Mouse (Mus musculus): ENCODE measurements around the gene Ankrd13d.

Gene Ankrd13d

GRCm38 (mm10) chr19:4301735-4302651 is 19.1 kb upstream of the Ankrd13d start:
- in situ Hi-C loops (cut with MboI) = no loop called here

GRCm38 (mm10) chr19:4300852-4301734 is 18.2 kb upstream of the Ankrd13d start:
- in situ Hi-C loops (cut with MboI) = no loop called here

GRCm38 (mm10) chr19:4300271-4300704 is 17.4 kb upstream of the Ankrd13d start:
- in situ Hi-C loops (cut with MboI) = no loop called here

- in situ Hi-C loops (cut with MboI) = no loop called here
Measured at GRCm38 (mm10) chr19:4299574-4300270, 16.8 kb upstream of the Ankrd13d start.

- in situ Hi-C loops (cut with MboI) = no loop called here
Measured at GRCm38 (mm10) chr19:4299126-4299525, 16.2 kb upstream of the Ankrd13d start.

- in situ Hi-C loops (cut with MboI) = no loop called here
Measured at GRCm38 (mm10) chr19:4298322-4299121, 15.6 kb upstream of the Ankrd13d start.

GRCm38 (mm10) chr19:4297851-4298250 is 14.9 kb upstream of the Ankrd13d start:
- in situ Hi-C loops (cut with MboI) = no loop called here

GRCm38 (mm10) chr19:4296611-4297010 is 13.7 kb upstream of the Ankrd13d start:
- in situ Hi-C loops (cut with MboI) = no loop called here

- in situ Hi-C loops (cut with MboI) = no loop called here
Measured at GRCm38 (mm10) chr19:4295391-4295790, 12.5 kb upstream of the Ankrd13d start.

GRCm38 (mm10) chr19:4294381-4295097 is 11.6 kb upstream of the Ankrd13d start:
- in situ Hi-C loops (cut with MboI) = loop anchor here (5.0 kb wide), 1 partner anchor 37 kb away; no protein-coding TSS in a partner anchor

- in situ Hi-C loops (cut with MboI) = loop anchor here (5.0 kb wide), 1 partner anchor 34 kb away; no protein-coding TSS in a partner anchor
Measured at GRCm38 (mm10) chr19:4291161-4291560, 8.2 kb upstream of the Ankrd13d start.

- in situ Hi-C loops (cut with MboI) = loop anchor here (5.0 kb wide), 1 partner anchor 33 kb away; no protein-coding TSS in a partner anchor
Measured at GRCm38 (mm10) chr19:4290749-4291148, 7.8 kb upstream of the Ankrd13d start.

- in situ Hi-C loops (cut with MboI) = no loop called here
Measured at GRCm38 (mm10) chr19:4283653-4284052, 716 bp upstream of the Ankrd13d start.

GRCm38 (mm10) chr19:4280425-4280824 is 2.5 kb downstream of the Ankrd13d start:
- in situ Hi-C loops (cut with MboI) = no loop called here

GRCm38 (mm10) chr19:4279487-4279886 is 3.5 kb downstream of the Ankrd13d start:
- in situ Hi-C loops (cut with MboI) = no loop called here

- in situ Hi-C loops (cut with MboI) = no loop called here
Measured at GRCm38 (mm10) chr19:4270972-4271371, 12.0 kb downstream of the Ankrd13d start.

GRCm38 (mm10) chr19:4270187-4270586 is 12.8 kb downstream of the Ankrd13d start:
- in situ Hi-C loops (cut with MboI) = no loop called here

- in situ Hi-C loops (cut with MboI) = no loop called here
Measured at GRCm38 (mm10) chr19:4268566-4269361, 14.2 kb downstream of the Ankrd13d start, which contains the start of gene Ssh3. Gene Ssh3 (minus strand): TSS chr19:4269180.

GRCm38 (mm10) chr19:4265956-4266355 is 17.0 kb downstream of the Ankrd13d start:
- in situ Hi-C loops (cut with MboI) = no loop called here
